Mouse (Mus musculus) kidney, adult 10 weeks (tissue): ENCODE measurements around the gene Egfem1. TPM values are rescaled to one million over a fixed set of nuclear protein-coding genes. Genes with fewer than 3 reads are reported as not detected.

Source experiments
- polyA plus RNA-seq: library from polyadenylated mRNA; stranded (reverse); fragments of 350-450 nt; fragmentation: Illumina TruSeq; extraction: RNeasy Lipid Tissue Mini Kit (QIAGEN cat#74804); gene quantifications from one replicate; pipeline ENCODE4 v1.2.3, GENCODE M21; 2014; ENCODE audit warnings: low read depth, low replicate concordance

The Egfem1 gene
- 0.16 TPM for polyA plus RNA-seq

GRCm38 (mm10) chr3:29081952-29082295 lies at the start of gene Egfem1:
Egfem1 (plus strand) TSS chr3:29082023.

Other genes with a start within 250 kb of the Egfem1 start
- gene Gm1527, start 189.4 kb upstream of the Egfem1 start, polyA plus RNA-seq = not detected